Mouse (Mus musculus) heart, adult 2 months (tissue): ENCODE results near the gene Tgfbr2.

Experiments
- EP300 ChIP-seq: fragments of 200-500 bp; IDR thresholded peaks from 2 replicates; pipeline ENCODE4 v1.6.1; 2011; ENCODE audit warnings: low read depth, low read length, control low read depth; ENCODE audit not compliant: insufficient read depth
- POLR2A ChIP-seq: fragments of 200-500 bp; IDR thresholded peaks from 2 replicates; pipeline ENCODE4 v1.6.1; 2011; ENCODE audit warnings: mild to moderate bottlenecking, low read depth, low read length, control low read depth; ENCODE audit not compliant: insufficient read depth

GRCm38 (mm10) chr9:116085999-116086398, 89.2 kb downstream of the Tgfbr2 start:
- TF ChIP-seq EP300 (no peak), POLR2A (no peak)
